Mouse (Mus musculus): Measurements from ENCODE around the gene Mrps23.
A peak's percentile ranks its signal among the peaks of the same experiment; 100 is the strongest.

The Mrps23 gene

GRCm38 (mm10) chr11:88203712-88204532 lies at the start of gene Mrps23:
Mrps23 (plus strand) TSS chr11:88204388.
- peak; percentile 95 for DNase-seq (ENCODE audit: low spot score)

- DNase-seq (ENCODE audit: low spot score), result no peak
Measured at GRCm38 (mm10) chr11:88154500-88154899, 49.7 kb upstream of the Mrps23 start.

- no peak for DNase-seq (ENCODE audit: low spot score)
Measured at GRCm38 (mm10) chr11:88155451-88155850, 48.7 kb upstream of the Mrps23 start.

GRCm38 (mm10) chr11:88155998-88156397 lies 48.2 kb upstream of the Mrps23 start:
- no peak for DNase-seq (ENCODE audit: low spot score)

GRCm38 (mm10) chr11:88156403-88156802 lies 47.8 kb upstream of the Mrps23 start:
- DNase-seq (ENCODE audit: low spot score), result no peak

- peak; percentile 58 for DNase-seq (ENCODE audit: low spot score)
Measured at GRCm38 (mm10) chr11:88158842-88159246, 45.3 kb upstream of the Mrps23 start.

GRCm38 (mm10) chr11:88159389-88159788 lies 44.8 kb upstream of the Mrps23 start:
- DNase-seq (ENCODE audit: low spot score), result no peak

- no peak for DNase-seq (ENCODE audit: low spot score)
Measured at GRCm38 (mm10) chr11:88160316-88160715, 43.9 kb upstream of the Mrps23 start.

GRCm38 (mm10) chr11:88161051-88161581 lies 43.1 kb upstream of the Mrps23 start:
- DNase-seq (ENCODE audit: low spot score), result peak; percentile 62

GRCm38 (mm10) chr11:88161651-88162362 lies 42.4 kb upstream of the Mrps23 start:
- peak; percentile 94 for DNase-seq (ENCODE audit: low spot score)

- no peak for DNase-seq (ENCODE audit: low spot score)
Measured at GRCm38 (mm10) chr11:88162740-88163139, 41.4 kb upstream of the Mrps23 start.

- DNase-seq (ENCODE audit: low spot score), result no peak
Measured at GRCm38 (mm10) chr11:88164213-88164723, 39.9 kb upstream of the Mrps23 start.

GRCm38 (mm10) chr11:88164801-88165377 lies 39.3 kb upstream of the Mrps23 start:
- DNase-seq (ENCODE audit: low spot score), result peak; percentile 66

- no peak for DNase-seq (ENCODE audit: low spot score)
Measured at GRCm38 (mm10) chr11:88165683-88166364, 38.4 kb upstream of the Mrps23 start.

- no peak for DNase-seq (ENCODE audit: low spot score)
Measured at GRCm38 (mm10) chr11:88166471-88166870, 37.7 kb upstream of the Mrps23 start.

GRCm38 (mm10) chr11:88168611-88169010 lies 35.6 kb upstream of the Mrps23 start:
- no peak for DNase-seq (ENCODE audit: low spot score)

- no peak for DNase-seq (ENCODE audit: low spot score)
Measured at GRCm38 (mm10) chr11:88169531-88170040, 34.6 kb upstream of the Mrps23 start.

- DNase-seq (ENCODE audit: low spot score), result no peak
Measured at GRCm38 (mm10) chr11:88170606-88171005, 33.6 kb upstream of the Mrps23 start.

- no peak for DNase-seq (ENCODE audit: low spot score)
Measured at GRCm38 (mm10) chr11:88171876-88172442, 32.2 kb upstream of the Mrps23 start.

- peak; percentile 82 for DNase-seq (ENCODE audit: low spot score)
Measured at GRCm38 (mm10) chr11:88172601-88173325, 31.4 kb upstream of the Mrps23 start.
